Mouse (Mus musculus) megakaryocyte, embryonic 14.5 days (primary cell): ENCODE data around the gene Acpp.

Experiments used
- FLI1 ChIP-seq: IDR thresholded peaks from 2 replicates; pipeline ENCODE4 v1.6.1; 2012; ENCODE audit warnings: low read length, inconsistent platforms, mixed read lengths
- GATA1 ChIP-seq: IDR thresholded peaks from 3 replicates; pipeline ENCODE4 v1.6.1; 2012; ENCODE audit warnings: mixed read lengths, low read length, inconsistent platforms, borderline replicate concordance

GRCm38 (mm10) chr9:104280725-104281495 is 56.6 kb downstream of the Acpp start:
- TF ChIP-seq GATA1 (no peak), FLI1 (no peak)
